Mouse (Mus musculus): Measurements from ENCODE around the gene Bloc1s2.

DNA sequence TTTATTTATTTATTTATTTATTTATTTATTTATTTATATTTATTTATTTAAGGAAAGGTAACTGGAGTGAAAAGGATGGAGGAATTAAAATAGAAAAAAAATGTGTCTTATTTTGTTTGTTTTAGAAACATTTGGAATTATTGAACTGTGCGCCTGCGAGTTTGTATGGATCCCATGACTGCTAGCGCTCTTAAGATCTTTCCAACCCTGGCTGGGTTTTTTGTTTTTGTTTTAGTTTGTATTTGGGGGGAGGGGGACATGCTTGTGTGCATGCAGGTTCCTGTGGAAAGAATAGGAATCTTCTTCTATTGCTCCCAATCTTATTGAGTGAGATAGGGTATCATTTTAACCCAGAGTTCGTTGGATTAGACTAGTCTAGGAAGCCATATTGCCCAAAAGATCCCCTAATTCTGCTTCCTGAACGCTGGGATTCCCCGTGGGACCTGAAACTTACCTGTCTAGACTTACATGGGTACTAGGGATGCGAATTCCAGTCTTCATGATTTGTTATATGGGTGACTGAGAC is 10.2 kb downstream of the Bloc1s2 start:
- no peak for TF ChIP-seq CTCF (IDR thresholded peaks at IDR 0.05; ENCODE audit: low read depth)
- TF ChIP-seq EP300 (IDR thresholded peaks at IDR 0.05; ENCODE audit: low read depth) = no peak
